ENCODE assay signal across 15 mouse cellular contexts in the genomic region with DNA sequence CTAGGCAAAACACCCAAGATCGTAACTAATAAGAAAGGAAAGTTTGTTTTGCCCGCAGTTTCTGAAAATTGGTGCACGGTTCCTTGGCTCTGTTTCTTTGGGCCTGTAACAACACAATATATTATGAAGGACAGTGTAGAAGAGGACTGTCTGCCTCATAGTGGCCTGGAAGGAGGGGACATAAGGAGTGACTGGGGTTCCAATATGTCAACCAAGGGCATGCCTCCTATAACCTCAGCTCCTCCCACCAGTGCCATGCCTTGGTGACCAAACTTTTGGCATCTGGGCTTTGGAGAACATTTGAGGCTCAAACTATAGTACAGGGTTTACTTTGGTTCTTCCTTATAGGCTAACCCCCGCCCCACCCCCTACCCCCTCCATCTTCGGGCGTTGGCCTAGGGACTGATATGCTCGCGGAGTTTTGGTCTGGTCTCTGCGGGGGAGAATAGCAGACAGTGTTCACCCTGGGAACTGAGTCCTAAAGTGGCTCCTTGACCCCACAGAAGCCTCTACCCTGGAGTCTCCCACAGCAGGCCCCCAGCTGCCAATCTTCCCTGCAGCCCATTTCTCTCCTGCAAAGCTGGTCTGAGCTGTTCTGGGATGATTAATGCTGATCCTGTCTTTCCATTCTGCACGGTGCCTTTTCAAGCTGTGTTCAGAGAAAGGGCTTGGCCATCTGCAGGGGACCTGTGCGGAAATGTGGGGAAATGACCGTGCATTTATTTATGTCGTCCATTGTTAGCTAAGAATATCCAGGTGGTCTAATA. TPM values are rescaled to one million over a fixed set of nuclear protein-coding genes. Genes with fewer than 3 reads are reported as not detected.
DNase-seq lines count a peak whose midpoint lies in the region; ATAC-seq lines count a peak whose summit lies in the region.
"Had no signal": no experiment of that assay in that cellular context is flagged by ENCODE, and none has a peak within 500 bp of the region (broad histone marks: within the 10 kb centered on the region; RNA-seq: fewer than 3 reads in every experiment).

No protein-coding gene starts in this region.

- 0 out of 2 replicates have a peak overlapping the region, but pooled peaks have one; percentile 7 for H3K27ac ChIP-seq in kidney, embryonic 16.5 days (ENCODE audit: low read length)
- no peak overlapping the region for H3K27ac ChIP-seq in hindbrain, embryonic 14.5 days
- H3K27ac ChIP-seq in neural tube, embryonic 14.5 days (ENCODE audit: low read depth, low read length), result no peak overlapping the region
- H3K27ac ChIP-seq: hindbrain, embryonic 15.5 days; left cerebral cortex, adult 2 months had no signal

- peak; percentile 42 for ATAC-seq in kidney, embryonic 16.5 days (ENCODE audit: low FRiP score, low TSS enrichment)
- ATAC-seq in hindbrain, embryonic 14.5 days (ENCODE audit: low FRiP score), result peak; percentile 40; the same call in 1 of the 2 replicates
- peak; percentile 54; the same call in 1 of the 2 replicates for ATAC-seq in neural tube, embryonic 14.5 days (ENCODE audit: low read depth)
- ATAC-seq: CD4-positive, CD25-positive, alpha-beta regulatory T cell, adult 4 months had no signal

- H3K4me1 ChIP-seq in kidney, embryonic 16.5 days (ENCODE audit: insufficient read depth, low read length), result no peaks in the 10 kb centered on the region
- 0 out of 2 replicates have a peak, but pooled peaks cover 4% of the 10 kb centered on the region for H3K4me1 ChIP-seq in hindbrain, embryonic 14.5 days (replicated peaks; ENCODE audit: control insufficient read depth, insufficient read depth, low read length)
- H3K4me1 ChIP-seq in neural tube, embryonic 14.5 days (ENCODE audit: control insufficient read depth, insufficient read depth, low read length), result no peaks in the 10 kb centered on the region

- 60% methylated on average over 13 of the region's 13 CpGs for WGBS in kidney, embryonic 16.5 days
- WGBS in hindbrain, embryonic 14.5 days, result 31% methylated on average over 13 of the region's 13 CpGs
- 37% methylated on average over 13 of the region's 13 CpGs for WGBS in neural tube, embryonic 14.5 days

- no peaks in the 10 kb centered on the region for H3K36me3 ChIP-seq in kidney, embryonic 16.5 days (ENCODE audit: insufficient read depth, low read length)
- no peaks in the 10 kb centered on the region for H3K36me3 ChIP-seq in hindbrain, embryonic 14.5 days (replicated peaks; ENCODE audit: control insufficient read depth, insufficient read depth)
- H3K36me3 ChIP-seq in neural tube, embryonic 14.5 days (ENCODE audit: control insufficient read depth, insufficient read depth, low read length), result no peaks in the 10 kb centered on the region
- H3K36me3 ChIP-seq: hindbrain, embryonic 15.5 days had no signal

- no peak for DNase-seq in kidney, adult 9 months
- peak; percentile 37 for DNase-seq in embryo, embryonic 10 days (ENCODE audit: low spot score)
- no peak for DNase-seq in hindbrain, embryonic 14.5 days (ENCODE audit: low spot score)
- DNase-seq in adrenal gland, adult 18-20 months (ENCODE audit: low spot score in 2 of 2), result no peak
- DNase-seq in cerebellum, postnatal 10 days, result no peak
- DNase-seq: cerebellum, postnatal 36 days; kidney, postnatal 25 days; spleen, adult 18-20 months; thymus, postnatal 14 days had no signal

- no peaks in the 10 kb centered on the region; the same call in 1 of the 2 replicates for H3K9me3 ChIP-seq in kidney, embryonic 16.5 days (ENCODE audit: low read length)
- no peaks in the 10 kb centered on the region for H3K9me3 ChIP-seq in hindbrain, embryonic 14.5 days (ENCODE audit: control insufficient read depth, low read length)
- H3K9me3 ChIP-seq in neural tube, embryonic 14.5 days (ENCODE audit: control insufficient read depth, low read length), result no peaks in the 10 kb centered on the region
- H3K9me3 ChIP-seq: hindbrain, embryonic 15.5 days had no signal

- H3K27me3 ChIP-seq in kidney, embryonic 16.5 days (ENCODE audit: insufficient read depth, low read length), result no peaks in the 10 kb centered on the region
- H3K27me3 ChIP-seq in hindbrain, embryonic 14.5 days (ENCODE audit: control insufficient read depth, insufficient read depth, low read length), result no peaks in the 10 kb centered on the region
- no peaks in the 10 kb centered on the region for H3K27me3 ChIP-seq in neural tube, embryonic 14.5 days (ENCODE audit: control insufficient read depth, insufficient read depth, low read length)
- H3K27me3 ChIP-seq: hindbrain, embryonic 15.5 days had no signal

- H3K9ac ChIP-seq in kidney, embryonic 16.5 days (replicated peaks; ENCODE audit: low read length), result no peak overlapping the region
- no peak overlapping the region for H3K9ac ChIP-seq in hindbrain, embryonic 14.5 days
- H3K9ac ChIP-seq in neural tube, embryonic 14.5 days (replicated peaks; ENCODE audit: low read depth, low read length), result no peak overlapping the region
- H3K9ac ChIP-seq: hindbrain, embryonic 15.5 days had no signal

- no peak overlapping the region for H3K4me2 ChIP-seq in kidney, embryonic 16.5 days (replicated peaks; ENCODE audit: low read depth, low read length)
- peak overlapping the region; percentile 1; the same call in 1 of the 2 replicates for H3K4me2 ChIP-seq in hindbrain, embryonic 14.5 days (replicated peaks)
- H3K4me2 ChIP-seq in neural tube, embryonic 14.5 days (ENCODE audit: low read depth, low read length), result no peak overlapping the region
- H3K4me2 ChIP-seq: hindbrain, embryonic 15.5 days; liver, embryonic 11.5 days had no signal

- H3K4me3 ChIP-seq in kidney, embryonic 16.5 days (ENCODE audit: low read length), result no peak overlapping the region
- H3K4me3 ChIP-seq in hindbrain, embryonic 14.5 days (replicated peaks; ENCODE audit: low read length), result no peak overlapping the region
- no peak overlapping the region for H3K4me3 ChIP-seq in neural tube, embryonic 14.5 days (ENCODE audit: low read depth, low read length)
- H3K4me3 ChIP-seq: hindbrain, embryonic 15.5 days; left cerebral cortex, adult 2 months had no signal

RNA-seq across cellular contexts. Expression of gene Ptpn4, which starts 31.2 kb away (rescaled TPM):
- polyA plus RNA-seq in kidney, embryonic 16.5 days (2015; fragmentation: Nextera tagmentation; extraction: Ambion mirVana), result 5.1 and 5.8 TPM in 2 replicates
- polyA plus RNA-seq in hindbrain, embryonic 14.5 days (2014; fragmentation: Nextera tagmentation; extraction: Ambion mirVana), result 19.9 and 22.3 TPM in 2 replicates
- polyA plus RNA-seq in neural tube, embryonic 14.5 days (2014; fragmentation: Nextera tagmentation; extraction: Ambion mirVana), result 18.0 and 19.1 TPM in 2 replicates
- 10 to 100 TPM; 23.7 to 31.1 TPM for total RNA-seq in adrenal gland, adult 18-20 months (2021)

RNA-seq across cellular contexts. Expression of gene Tmem177, which starts 44.4 kb away (rescaled TPM):
- polyA plus RNA-seq in kidney, embryonic 16.5 days (2015; fragmentation: Nextera tagmentation; extraction: Ambion mirVana), result 8.7 and 9.2 TPM in 2 replicates
- polyA plus RNA-seq in hindbrain, embryonic 14.5 days (2014; fragmentation: Nextera tagmentation; extraction: Ambion mirVana), result 6.7 and 7.3 TPM in 2 replicates
- polyA plus RNA-seq in neural tube, embryonic 14.5 days (2014; fragmentation: Nextera tagmentation; extraction: Ambion mirVana), result 5.9 and 6.7 TPM in 2 replicates
- 1 to 10 TPM; 6.6 to 8.2 TPM for total RNA-seq in adrenal gland, adult 18-20 months (2021)
